Mouse (Mus musculus) embryonic fibroblast, embryonic 13.5 days (primary cell): ENCODE measurements at regions not wholly inside any gene's neighbourhood (a gene's known extent, or its start where the extent isn't known, plus 50 kb on each side); places are given as distances from the start of the nearest gene placed in this dataset.

ENCODE experiments used
- CTCF ChIP-seq: IDR thresholded peaks from 2 replicates; pipeline ENCODE4 v1.5.1; 2011; ENCODE audit warnings: mild to moderate bottlenecking, control low read depth, low read length, moderate library complexity, borderline replicate concordance; ENCODE audit not compliant: insufficient read depth
- POLR2A ChIP-seq: IDR thresholded peaks from 2 replicates; pipeline ENCODE4 v1.6.1; 2011; ENCODE audit warnings: low read depth, mild to moderate bottlenecking, control low read depth, low read length, moderate library complexity

DNA sequence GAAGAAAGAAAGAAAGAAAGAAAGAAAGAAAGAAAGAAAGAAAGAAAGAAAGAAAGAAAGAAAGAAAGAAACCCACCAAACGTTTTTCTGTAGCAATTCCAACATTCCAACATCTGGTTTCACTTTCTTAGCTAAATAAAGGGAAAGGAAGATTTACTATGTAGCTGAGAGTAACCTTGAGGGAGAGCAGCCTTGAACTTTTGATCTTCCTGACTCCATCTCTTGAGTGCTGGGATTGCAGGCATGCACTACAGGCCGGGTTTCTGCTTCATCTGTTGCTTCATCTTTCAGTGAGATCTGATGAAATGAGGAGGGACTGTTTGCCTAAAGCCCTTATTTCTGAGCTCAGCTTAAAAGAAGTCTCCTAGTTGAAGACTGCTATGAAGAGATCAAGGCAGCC is 57.8 kb upstream of the Tmem164 start:
- no peak for TF ChIP-seq POLR2A
- TF ChIP-seq CTCF, result no peak
